Mouse (Mus musculus) intestine, postnatal 0 days (tissue): Measurements from ENCODE around the gene Samd3. TPM values are rescaled to one million over a fixed set of nuclear protein-coding genes. Genes with fewer than 3 reads are reported as not detected.

ENCODE experiments used
- ATAC-seq: fragments of 200-750 bp; cut with Nextera tagmentation; 2 replicates; pipeline ENCODE4 v1.8.0; 2017; ENCODE audit warnings: mild to moderate bottlenecking, moderate TSS enrichment, moderate library complexity
- H3K27ac ChIP-seq: fragments of 300-500 bp; sonication (generic); 2 replicates; pipeline ENCODE4 v1.5.1; 2014; ENCODE audit warnings: mild to moderate bottlenecking, low read depth, low read length, moderate library complexity
- H3K27me3 ChIP-seq: fragments of 300-500 bp; sonication (generic); replicated peaks from 2 replicates; pipeline ENCODE4 v1.6.1; 2014; ENCODE audit warnings: low read length, mixed read lengths; ENCODE audit not compliant: control insufficient read depth, insufficient read depth
- H3K36me3 ChIP-seq: fragments of 300-500 bp; sonication (generic); 2 replicates; pipeline ENCODE4 v1.6.1; 2014; ENCODE audit warnings: mild to moderate bottlenecking, moderate library complexity; ENCODE audit not compliant: control insufficient read depth, insufficient read depth
- H3K4me1 ChIP-seq: fragments of 300-500 bp; sonication (generic); replicated peaks from 2 replicates; pipeline ENCODE4 v1.6.1; 2014; ENCODE audit warnings: antibody characterized with exemption, low read length, mixed read lengths; ENCODE audit not compliant: control insufficient read depth, insufficient read depth
- H3K4me2 ChIP-seq: fragments of 300-500 bp; sonication (generic); replicated peaks from 2 replicates; pipeline ENCODE4 v1.6.1; 2014; ENCODE audit warnings: low read depth, mild to moderate bottlenecking, moderate library complexity
- H3K4me3 ChIP-seq: fragments of 300-500 bp; sonication (generic); 2 replicates; pipeline ENCODE4 v1.5.1; 2014; ENCODE audit warnings: low read depth, low read length
- H3K9ac ChIP-seq: fragments of 300-500 bp; sonication (generic); 2 replicates; pipeline ENCODE4 v1.6.1; 2014; ENCODE audit warnings: mild to moderate bottlenecking, low read depth, low read length
- H3K9me3 ChIP-seq: fragments of 300-500 bp; sonication (generic); 2 replicates; pipeline ENCODE4 v1.6.1; 2016; ENCODE audit warnings: mixed run types; ENCODE audit not compliant: control insufficient read depth
- CTCF ChIP-seq: sonication (generic); IDR thresholded peaks from 2 replicates; pipeline ENCODE4 v1.5.1; 2016; ENCODE audit warnings: low read depth, mild to moderate bottlenecking, control low read depth, antibody characterized with exemption, moderate library complexity
- WGBS: fragments of 180-500 bp; shearing (Covaris S2); extraction: QIAGEN DNeasy Blood & Tissue Kit; methylation state at CpG from one replicate; pipeline ENCODE4 v1.1.7; 2014; 5-methylcytosine and 5-hydroxymethylcytosine counted together
- polyA plus RNA-seq: library from polyadenylated mRNA; unstranded; fragments of >200 nt; fragmentation: Nextera tagmentation; extraction: Ambion mirVana; gene quantifications from 2 replicates; pipeline ENCODE4 v1.2.1, GENCODE M21; 2015

Samd3 gene
- not detected in 2 replicates for polyA plus RNA-seq

DNA sequence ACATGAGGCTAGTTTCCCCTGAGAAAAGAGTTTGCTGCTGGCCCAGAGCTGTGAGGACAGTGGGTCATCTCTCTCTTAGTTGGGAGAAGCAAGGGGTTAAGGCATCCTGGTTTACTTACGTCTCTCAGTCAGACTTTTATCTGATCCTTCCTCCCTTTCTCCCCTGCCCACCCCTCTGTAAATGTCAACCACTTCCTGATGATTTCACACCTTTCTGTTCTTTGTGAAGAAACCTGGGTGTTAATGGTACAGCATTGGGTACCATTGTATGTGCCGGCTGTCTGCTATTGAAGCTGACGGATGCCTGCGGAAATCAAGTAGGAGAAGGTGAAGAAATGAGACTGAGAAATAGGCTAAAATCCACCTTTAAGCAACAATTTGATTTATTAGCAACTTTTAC is at the start of gene Samd3:
Samd3 (plus strand) TSS at position 220 of the 400 bp plus-strand sequence.
- Histone ChIP-seq H3K27ac (no peak within 1 kb of the TSS), H3K4me1 (no peaks in the 10 kb centered on the region), H3K9ac (no peak within 1 kb of the TSS), H3K4me3 (no peak within 1 kb of the TSS), H3K9me3 (no peaks in the 10 kb centered on the region), H3K27me3 (no peaks in the 10 kb centered on the region), H3K36me3 (no peaks in the 10 kb centered on the region), H3K4me2 (no peak within 1 kb of the TSS)
- ATAC-seq, result no peak
- 49% methylated on average over 4 of the region's 4 CpGs for WGBS
- TF ChIP-seq CTCF, result no peak

DNA sequence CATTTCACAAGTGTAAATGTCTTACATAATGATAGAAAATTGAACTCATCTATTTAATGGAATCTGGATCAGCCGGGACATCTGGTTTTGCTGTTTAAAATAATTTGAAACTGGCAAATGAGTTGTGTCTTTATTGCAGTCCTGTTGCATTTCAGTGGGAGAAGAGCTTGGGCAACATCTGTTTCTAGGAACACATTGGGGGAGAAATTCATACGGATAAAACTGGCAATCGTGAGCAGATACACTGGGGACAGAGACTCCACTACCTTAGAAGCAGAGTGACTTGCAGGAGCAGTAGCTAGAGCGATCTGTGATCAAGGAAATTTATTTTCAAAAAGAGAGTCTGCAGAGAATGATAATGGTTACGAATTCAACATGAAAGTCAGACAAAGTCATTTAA is 44.2 kb upstream of the Samd3 start:
- H3K4me2 ChIP-seq, result no peak overlapping the region
- no peaks in the 10 kb centered on the region for H3K27me3 ChIP-seq
- no peak for ATAC-seq
- TF ChIP-seq CTCF, result no peak
- H3K4me3 ChIP-seq, result no peak overlapping the region
- WGBS, result 87% methylated on average over 5 of the region's 5 CpGs
- H3K4me1 ChIP-seq, result no peaks in the 10 kb centered on the region
- H3K27ac ChIP-seq, result no peak overlapping the region
- H3K36me3 ChIP-seq, result no peaks in the 10 kb centered on the region
- no peaks in the 10 kb centered on the region for H3K9me3 ChIP-seq
- H3K9ac ChIP-seq, result no peak overlapping the region

DNA sequence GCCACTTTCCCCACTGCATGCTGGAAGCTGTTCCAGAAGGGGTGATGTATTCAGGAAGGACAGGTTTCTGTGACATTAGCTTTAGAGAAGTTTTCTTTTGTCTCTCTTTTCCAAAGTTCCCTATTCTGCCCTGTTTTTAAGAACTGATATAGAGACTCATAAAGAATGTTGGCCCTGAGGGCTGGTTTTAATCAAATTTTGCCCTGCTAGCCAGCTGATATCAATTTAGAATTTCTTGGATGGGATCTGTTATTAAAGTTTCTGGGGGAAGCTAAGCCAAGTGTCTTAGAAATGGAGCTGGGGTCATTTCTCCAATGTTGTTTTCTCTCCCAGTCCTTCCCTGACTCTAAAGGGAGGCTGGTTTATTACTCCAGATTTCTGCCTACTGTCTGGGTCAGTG is 38.7 kb upstream of the Samd3 start:
- Histone ChIP-seq H3K27ac (no peak overlapping the region), H3K9ac (no peak overlapping the region), H3K36me3 (no peaks in the 10 kb centered on the region), H3K9me3 (no peaks in the 10 kb centered on the region), H3K4me2 (no peak overlapping the region), H3K4me3 (no peak overlapping the region), H3K27me3 (no peaks in the 10 kb centered on the region), H3K4me1 (no peaks in the 10 kb centered on the region)
- no peak for TF ChIP-seq CTCF
- ATAC-seq, result no peak

DNA sequence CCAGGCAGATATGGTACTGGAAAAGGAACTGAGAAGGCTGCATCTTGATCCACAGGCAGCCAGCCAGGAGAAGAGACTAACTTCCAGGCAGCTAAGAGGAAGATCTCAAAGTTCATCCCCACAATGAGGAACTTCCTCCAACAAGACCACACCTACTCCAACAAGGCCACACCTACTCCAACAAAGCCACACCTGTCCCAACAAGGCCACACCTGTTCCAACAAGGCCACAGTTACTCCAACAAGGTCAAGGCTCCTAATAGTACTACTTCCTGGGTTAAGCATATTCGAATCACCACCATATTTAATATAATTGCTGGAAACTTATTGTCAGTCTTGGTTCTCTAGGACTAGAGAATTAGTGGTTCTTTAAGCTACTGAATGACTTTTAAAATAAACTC is 34.6 kb upstream of the Samd3 start:
- Histone ChIP-seq H3K4me1 (no peaks in the 10 kb centered on the region), H3K9ac (no peak overlapping the region), H3K36me3 (no peaks in the 10 kb centered on the region), H3K27me3 (no peaks in the 10 kb centered on the region), H3K4me2 (no peak overlapping the region), H3K27ac (no peak overlapping the region), H3K4me3 (no peak overlapping the region), H3K9me3 (no peaks in the 10 kb centered on the region)
- ATAC-seq, result peak; percentile 82
- no peak for TF ChIP-seq CTCF
- 94% methylated on average over 1 of the region's 1 CpGs for WGBS

DNA sequence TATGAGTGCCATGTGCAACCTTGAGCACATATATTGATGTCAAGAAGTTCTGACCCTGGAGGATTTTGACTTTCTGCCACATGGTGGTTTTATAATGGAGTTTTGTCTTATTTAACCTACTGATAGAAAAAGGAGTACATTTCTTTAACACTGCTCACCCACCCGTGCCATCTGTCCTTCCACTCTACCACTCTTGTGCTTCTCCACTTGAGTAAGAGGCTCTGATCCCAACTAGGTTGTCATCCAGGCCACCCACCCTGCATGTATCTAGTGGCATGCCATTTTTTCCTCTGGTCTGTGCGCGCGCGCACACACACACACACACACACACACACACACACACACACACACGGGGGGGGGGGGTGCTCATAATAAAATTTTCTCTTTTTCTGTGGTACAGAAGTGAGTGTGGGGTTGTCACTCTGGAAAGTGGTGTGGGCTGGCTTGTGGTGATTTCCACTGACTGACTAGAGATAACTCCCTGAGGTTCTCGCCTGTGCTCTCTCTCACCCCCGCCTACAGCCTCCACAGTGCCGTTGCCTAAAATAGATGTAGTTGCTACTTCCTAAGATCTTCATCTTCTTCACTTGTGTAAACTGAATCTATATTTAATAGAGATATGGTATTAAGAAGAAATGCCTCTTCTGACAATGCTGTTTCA is 26.7 kb upstream of the Samd3 start:
- H3K27ac ChIP-seq, result no peak overlapping the region
- H3K36me3 ChIP-seq, result no peaks in the 10 kb centered on the region
- no peak overlapping the region for H3K9ac ChIP-seq
- no peaks in the 10 kb centered on the region for H3K4me1 ChIP-seq
- WGBS, result 86% methylated on average over 9 of the region's 9 CpGs
- no peaks in the 10 kb centered on the region for H3K27me3 ChIP-seq
- H3K9me3 ChIP-seq, result no peaks in the 10 kb centered on the region
- no peak for ATAC-seq
- TF ChIP-seq CTCF, result no peak
- no peak overlapping the region for H3K4me3 ChIP-seq
- H3K4me2 ChIP-seq, result no peak overlapping the region

DNA sequence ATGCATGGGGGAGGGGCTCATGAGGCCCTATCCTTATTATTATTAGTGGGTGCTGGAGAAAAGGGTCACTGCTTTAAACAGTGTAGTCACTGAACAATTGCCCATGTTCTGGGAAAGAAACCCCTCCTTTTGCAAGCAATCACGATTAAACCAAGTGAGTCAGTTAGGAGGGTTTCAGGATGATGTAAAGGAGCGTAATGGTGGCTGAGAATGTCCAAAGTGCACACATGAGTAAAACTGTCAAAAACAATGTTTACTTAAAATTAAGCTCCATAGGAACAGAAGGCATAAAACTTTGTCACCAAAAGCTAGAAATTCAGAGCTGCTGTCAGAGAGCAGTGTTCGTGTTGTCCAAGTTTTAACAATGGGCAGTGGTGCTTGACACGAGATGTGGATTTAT is 8.8 kb upstream of the Samd3 start:
- no peak for TF ChIP-seq CTCF
- Histone ChIP-seq H3K9ac (no peak overlapping the region), H3K4me2 (no peak overlapping the region), H3K36me3 (no peaks in the 10 kb centered on the region), H3K4me1 (no peaks in the 10 kb centered on the region), H3K4me3 (no peak overlapping the region), H3K27ac (no peak overlapping the region), H3K9me3 (no peaks in the 10 kb centered on the region), H3K27me3 (no peaks in the 10 kb centered on the region)
- 39% methylated on average over 4 of the region's 4 CpGs for WGBS
- ATAC-seq, result no peak

DNA sequence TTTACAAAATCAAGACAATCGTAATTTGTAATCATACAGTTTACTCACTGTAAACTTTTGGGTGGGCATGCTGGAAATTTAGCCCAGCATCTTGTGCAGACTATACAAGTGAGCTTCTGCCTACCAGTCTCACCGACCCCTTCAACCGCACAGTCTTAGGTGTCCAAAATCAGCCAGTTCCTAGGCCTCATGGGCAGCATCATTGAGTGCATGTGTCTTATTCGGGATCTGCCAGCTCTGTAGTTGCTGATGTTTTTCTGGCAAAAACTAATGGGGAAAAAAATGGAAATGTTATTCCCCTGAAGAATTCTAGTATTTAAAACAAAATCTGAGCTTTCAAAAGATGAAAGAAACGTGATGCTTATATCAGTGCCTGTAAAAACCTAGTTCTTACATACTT is 3.3 kb upstream of the Samd3 start:
- Histone ChIP-seq H3K27ac (no peak overlapping the region), H3K4me1 (no peaks in the 10 kb centered on the region), H3K4me3 (no peak overlapping the region), H3K9ac (no peak overlapping the region), H3K4me2 (no peak overlapping the region), H3K27me3 (no peaks in the 10 kb centered on the region), H3K9me3 (no peaks in the 10 kb centered on the region), H3K36me3 (no peaks in the 10 kb centered on the region)
- TF ChIP-seq CTCF, result no peak
- 85% methylated on average over 5 of the region's 5 CpGs for WGBS
- ATAC-seq, result no peak
